Mouse (Mus musculus): ENCODE results near the gene Rspry1.

Rspry1 gene

DNA sequence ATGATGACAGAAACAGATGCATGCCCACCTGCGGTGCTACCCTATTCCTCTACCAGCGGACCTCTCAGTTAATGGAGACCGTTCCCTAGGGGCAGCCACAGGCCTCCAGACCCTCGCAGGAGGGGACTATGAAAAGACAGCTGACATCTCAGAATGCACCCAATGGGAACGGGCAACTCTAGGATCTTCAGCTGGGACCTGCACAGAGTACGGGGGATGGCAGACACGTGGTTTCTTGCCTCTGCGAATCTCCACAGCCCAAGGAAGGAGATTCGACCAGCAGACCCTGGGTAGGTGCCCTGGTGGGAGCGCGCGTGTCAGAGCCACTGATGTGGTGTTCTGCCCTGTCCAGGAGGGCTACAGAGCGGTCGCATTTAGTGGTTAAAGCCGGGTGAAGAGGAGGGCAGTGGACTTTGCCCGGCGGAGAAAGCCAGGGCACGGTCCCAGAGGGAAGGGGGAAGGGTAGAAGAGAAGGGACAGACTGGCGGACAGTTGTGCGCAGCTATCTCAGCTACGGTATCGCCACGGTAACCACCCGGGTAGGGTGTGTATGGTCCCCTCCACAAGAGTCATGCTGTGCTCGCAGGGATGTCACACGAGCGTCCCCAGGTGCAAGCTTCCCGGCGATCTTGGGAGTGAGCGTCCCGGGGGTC, 93.7 kb downstream of the Rspry1 start:
- DNase-seq, result no peak

GRCm38 (mm10) chr8:94695994-94696384, 94.3 kb downstream of the Rspry1 start, which contains the start of gene Pllp:
TSS of gene Pllp (minus strand) at chr8:94696278.
- DNase-seq, result peak; percentile 38

DNA sequence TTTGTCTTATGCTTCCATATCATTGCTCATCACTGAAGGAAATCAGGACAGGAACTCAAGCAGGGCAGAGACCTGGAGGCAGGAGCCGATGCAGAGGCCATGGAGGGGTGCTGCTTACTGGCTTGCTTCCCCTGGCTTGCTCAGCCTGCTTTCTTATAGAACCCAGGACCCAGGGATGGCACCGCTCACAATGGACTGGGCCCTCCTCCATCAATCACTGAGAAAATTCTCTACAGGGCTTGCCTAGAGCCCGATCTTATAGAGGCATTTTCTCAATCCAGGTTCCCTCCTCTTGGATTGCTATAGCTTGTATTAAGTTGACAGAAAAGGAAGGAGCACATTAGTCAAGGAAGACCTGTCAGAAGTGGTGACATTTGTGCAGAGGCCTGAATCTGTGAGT, 94.8 kb downstream of the Rspry1 start:
- no peak for DNase-seq

- DNase-seq, result no peak
These were observed 96.2 kb downstream of the Rspry1 start for GRCm38 (mm10) chr8:94697956-94698355.

DNA sequence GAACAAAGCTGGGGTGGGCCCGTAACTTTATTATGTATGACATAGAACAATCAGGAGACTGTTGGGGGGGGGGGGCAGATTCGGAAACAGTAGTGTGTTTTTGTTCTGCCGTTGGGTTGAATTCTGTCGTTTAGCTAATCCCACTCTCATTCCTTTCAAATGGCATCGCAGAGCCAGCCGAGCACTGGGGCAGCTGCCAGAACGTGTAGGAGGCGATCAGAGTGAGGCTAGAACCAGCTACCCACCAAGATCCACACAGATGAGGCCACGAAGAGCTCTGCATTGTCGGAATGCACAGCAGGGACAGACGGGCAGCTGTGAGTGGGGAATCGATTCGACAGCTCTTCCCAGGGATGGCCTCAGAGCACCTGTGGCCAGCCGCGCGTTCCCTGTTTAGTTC, 97.6 kb downstream of the Rspry1 start:
- peak; percentile 71 for DNase-seq

DNA sequence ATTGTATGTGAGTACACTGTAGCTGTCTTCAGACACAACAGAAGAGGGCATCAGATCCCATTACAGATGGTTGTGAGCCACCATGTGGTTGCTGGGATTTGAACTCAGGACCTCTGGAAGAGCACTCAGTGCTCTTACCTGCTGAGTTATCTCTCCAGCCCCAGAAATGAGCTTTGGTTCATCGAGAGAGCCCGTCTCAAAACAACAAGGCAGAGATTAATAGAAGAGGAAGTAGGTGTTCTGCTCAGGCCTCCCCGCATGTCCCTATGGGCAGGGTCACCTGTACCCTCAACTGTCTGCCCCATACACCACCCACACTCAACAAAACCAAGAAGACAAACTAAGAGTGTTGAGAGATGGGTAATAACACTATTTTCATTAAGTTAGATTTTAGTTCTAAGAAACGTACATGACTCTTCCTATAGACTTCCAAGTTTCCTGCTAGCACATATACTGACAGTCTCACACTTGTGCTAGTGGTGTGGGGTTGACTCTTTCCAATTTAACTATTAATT, 98.7 kb downstream of the Rspry1 start:
- no peak for DNase-seq

DNA sequence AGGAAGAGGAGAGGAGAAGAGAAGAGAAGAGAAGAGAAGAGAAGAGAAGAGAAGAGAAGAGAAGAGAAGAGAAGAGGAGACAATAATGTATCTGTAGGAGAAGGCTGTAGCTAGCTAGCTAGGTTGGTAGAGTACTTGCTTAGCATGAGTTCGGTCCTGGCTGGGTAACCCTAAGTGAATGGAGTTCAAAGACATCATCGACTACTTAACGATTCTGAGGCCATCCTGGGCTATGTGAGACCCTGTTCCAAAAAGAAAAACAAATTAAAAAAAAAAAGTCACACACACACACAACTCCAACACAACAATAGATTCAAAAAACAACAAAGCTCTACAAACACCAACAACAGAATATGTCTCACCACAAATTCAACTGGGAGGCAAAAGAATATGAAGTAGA, 100.4 kb downstream of the Rspry1 start:
- DNase-seq, result no peak

GRCm38 (mm10) chr8:94702844-94703813, 101.4 kb downstream of the Rspry1 start:
- peak; percentile 83 for DNase-seq

GRCm38 (mm10) chr8:94703972-94704668, 102.4 kb downstream of the Rspry1 start:
- DNase-seq, result peak; percentile 94

GRCm38 (mm10) chr8:94704669-94704984, 102.9 kb downstream of the Rspry1 start:
- no peak for DNase-seq

DNA sequence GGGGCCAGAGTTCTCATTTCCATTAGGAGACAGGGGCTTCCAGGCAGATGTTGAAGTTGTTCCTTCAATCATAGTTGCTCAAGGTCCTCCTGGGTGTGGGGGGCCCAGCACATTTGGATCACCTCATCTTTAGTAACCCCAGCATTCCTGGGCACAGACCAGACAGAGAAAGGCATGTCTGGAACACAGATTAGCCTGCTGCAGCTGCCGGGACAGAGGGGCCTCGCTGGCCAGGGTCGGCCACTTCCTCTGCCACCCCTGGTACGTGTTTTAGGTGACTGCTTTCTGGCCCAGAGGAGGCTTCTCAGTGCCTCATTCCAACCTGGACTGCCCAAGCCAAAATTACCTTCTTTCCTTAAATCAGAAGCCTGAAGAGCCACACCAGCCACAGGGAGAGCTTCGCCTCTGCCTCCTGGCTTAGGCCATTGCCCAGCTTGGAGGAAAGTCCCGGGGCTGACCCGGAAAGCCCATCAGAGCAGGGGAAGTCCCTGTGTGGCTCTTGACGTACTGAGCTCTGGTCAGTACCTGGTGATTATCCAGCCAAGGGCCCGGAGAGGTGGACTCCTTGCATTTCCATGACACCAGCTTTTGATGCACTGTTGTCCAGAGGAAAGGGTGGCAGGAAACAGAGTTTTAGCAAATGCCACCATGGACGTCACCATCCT, 104.0 kb downstream of the Rspry1 start:
- DNase-seq, result no peak

GRCm38 (mm10) chr8:94706732-94707395, 105.1 kb downstream of the Rspry1 start:
- no peak for DNase-seq

Data from layer of hippocampus, adult 9-11 months (tissue).